Mouse (Mus musculus): ENCODE data around the gene Dusp7. TPM values are rescaled to one million over a fixed set of nuclear protein-coding genes. Genes with fewer than 3 reads are reported as not detected.

Gene Dusp7
- total RNA-seq, 2 experiments from 2014 or later: 16.4 to 24.1 TPM

DNA sequence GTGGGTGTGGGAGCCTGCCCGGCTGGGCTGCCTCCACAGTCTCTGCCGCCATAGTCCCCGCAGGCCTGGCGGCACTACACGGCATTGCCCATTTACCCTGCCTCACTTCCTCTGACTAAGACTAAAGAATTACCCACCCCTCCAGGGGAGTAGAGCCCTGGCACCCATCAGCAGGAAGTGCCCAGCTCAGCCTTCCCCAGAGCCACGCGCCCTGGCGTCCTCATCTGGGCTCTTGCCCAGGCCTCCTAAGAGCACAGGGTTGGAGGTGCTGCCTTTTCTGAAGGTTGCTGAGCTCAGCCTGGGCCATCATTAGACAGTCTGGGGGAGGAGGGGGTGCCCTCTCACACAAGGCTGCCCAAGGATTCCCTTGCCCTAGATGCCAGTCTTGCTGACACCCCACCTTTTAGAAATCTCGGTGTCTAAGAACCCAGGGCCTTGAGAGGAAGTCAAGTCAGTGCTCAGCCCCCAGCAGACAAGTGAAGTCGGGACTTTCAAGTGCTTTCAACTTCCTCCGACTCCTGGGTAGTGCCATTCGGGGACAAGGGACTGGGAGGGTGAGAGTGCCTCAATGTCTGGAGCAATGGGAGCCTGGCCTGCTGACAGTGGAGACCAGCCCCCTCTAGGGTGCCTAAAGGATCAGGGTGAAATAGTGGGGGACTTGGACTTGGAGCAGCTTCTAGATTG, 17.9 kb downstream of the Dusp7 start:
- peak; percentile 39 to 44 for DNase-seq

DNA sequence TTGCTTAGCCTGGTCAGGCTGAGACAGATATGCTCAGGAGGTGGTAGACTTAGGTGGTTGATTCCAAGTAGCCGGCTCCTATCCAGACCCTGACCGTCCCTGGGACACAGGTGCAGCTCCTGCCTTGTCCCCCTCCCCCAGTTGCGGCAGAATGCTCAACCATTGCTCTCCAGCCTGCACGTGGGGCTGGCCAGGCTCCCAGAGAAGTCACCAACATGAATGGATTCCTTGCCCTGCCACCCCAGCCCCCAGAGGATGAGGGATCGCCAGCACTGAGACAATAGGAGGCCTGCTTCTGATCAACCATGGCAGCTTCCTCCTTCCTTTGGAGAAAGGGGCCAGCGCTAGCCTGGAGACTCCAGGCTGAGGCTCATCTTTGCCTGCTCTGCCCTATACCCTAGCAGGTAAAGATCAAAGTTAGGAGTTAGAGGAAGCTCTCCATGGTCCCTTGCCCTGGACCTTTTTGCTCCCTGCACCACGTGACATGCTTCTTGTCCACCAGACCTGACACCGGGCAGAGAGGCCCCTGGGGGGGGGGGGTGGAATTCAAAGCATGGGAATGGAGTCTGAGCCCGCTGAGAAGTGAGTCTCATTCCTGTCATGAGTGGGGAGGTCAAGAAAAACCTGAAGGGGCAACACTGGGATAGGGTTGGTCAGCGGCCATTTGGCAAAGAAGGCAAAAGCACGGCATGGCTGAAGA, 24.5 kb downstream of the Dusp7 start:
- DNase-seq: no peak

DNA sequence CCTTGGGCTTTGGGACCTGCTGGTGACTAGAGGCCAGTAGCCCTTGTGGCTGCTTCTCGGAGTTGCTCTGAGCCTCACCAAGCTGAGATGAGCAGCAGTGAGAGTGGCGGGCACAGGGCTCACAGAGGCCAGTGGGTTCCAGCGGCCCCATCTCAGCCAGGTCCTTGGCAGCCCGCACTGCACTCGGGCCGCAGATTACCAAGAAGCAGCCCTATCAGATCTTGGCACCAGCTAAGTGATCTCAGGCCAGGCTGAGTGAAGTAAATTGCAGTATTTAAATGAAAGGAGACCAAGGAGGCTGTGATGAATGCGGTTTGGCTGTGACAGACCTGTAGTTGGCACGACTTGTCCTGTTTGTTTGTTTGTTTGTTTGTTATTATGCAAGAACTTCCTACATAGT, 25.1 kb downstream of the Dusp7 start:
- DNase-seq: no peak

DNA sequence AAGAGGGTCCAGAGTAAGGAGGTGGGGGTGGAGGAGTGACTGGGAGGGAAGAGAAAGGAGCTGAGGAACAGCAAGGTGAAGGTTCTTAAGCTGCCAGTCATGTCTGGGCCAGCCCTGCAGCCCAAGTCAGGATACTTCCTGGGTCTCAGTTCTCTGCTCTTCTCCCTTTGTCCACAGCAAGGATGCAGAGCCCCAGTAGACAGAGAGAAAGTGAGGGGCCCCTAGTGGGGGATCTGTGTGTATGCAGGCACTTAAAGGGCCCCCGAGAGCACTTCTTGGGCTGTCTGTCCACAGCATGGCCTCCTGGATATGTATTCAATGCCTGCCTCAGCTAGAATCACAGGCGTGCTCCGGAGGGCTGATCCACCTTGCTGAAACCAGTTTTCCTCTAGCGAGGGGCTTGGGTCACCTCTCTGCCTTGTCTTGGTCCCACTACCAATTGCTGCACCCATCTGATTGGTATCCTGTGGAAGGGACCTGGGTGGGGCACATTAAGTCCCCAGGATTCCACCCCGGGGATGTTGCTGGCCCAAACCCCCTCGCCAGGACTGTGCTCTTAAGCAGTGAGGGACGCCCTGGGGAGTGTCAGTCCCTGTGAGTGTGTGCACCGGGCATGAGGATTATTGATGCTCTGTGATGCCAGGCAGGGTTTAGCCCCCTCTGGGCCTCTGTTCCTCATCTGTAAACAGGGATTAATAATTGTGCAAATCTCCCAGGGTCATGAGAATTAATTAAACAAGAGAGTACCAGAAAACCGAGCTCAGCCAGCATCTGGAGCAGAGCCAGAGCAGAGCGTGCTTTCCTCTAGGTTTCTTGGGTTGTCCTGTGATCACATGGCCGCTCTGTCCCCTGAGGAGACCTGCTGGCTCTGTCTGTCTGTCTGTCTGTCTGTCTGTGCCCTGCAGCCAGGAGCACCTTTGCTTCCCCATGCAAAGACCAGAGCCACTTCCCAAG, 26.5 kb downstream of the Dusp7 start:
- no peak for DNase-seq

DNA sequence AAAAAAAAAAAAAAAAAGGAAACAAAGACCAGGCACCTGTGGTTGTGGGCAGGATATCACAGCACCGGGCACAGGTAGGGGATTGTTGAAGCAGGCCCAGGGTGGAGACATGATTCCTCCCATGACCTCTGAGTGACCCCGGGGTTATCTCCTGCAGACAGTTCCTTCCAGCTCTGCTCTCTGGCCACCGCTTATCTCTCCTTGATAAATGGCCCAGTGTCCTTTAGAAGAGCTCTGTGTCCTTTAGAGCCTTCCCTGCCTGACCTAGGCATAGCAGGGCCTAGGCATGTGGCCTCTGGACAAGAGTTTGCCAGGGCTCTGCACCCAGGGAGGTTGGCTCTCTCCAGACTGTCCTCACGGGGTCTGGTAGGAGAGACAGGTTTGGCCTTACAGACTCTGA, 29.3 kb downstream of the Dusp7 start:
- DNase-seq: peak; percentile 29 to 48

DNA sequence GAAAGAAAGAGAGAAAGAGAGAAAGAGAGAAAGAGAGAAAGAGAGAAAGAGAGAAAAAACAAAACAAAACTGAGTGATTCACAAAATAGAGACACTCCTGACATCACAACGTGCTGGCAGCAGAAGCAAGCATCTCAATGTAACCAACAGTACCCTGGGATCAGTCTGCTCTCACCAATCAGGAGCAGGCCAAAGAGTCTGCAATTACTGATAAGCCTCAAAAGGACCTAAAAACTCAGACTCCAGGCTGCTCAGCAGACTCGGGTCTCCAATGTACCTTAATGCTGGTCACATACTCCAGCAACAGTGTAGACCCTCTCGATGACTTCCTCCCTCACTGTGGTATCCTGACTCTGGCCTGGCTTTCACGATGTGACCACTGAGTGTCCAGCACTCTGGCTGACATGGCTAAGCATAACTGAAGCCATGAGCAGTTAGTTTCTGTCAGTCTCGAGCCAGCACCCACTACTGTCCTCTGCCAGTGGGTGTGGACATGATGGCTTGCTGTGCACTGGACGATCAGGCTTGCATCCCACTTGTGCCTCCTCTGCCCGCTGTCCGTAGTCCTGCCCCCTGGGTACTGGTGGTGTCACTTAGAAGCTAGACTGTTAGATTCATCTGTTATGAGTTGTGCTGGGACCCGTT, 30.4 kb downstream of the Dusp7 start:
- no peak for DNase-seq

DNA sequence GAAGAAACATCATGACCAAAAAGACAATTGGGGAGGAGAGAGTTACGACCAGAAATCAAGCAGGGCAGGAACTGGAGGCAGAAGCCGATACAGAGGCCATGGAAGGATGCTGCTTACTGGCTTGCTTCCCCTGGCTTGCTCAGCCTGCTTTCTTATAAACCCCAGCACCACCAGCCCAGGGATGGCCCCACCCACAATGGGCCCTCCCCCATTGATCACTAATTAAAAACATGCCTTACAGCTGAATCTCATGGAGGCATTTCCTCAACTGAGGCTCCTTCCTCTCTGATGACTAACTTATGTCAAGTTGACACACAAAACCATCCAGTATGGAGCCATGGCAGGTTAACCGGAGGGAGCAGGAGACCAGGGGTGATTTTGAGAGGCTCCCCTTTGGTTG, 31.4 kb downstream of the Dusp7 start:
- no peak for DNase-seq

DNA sequence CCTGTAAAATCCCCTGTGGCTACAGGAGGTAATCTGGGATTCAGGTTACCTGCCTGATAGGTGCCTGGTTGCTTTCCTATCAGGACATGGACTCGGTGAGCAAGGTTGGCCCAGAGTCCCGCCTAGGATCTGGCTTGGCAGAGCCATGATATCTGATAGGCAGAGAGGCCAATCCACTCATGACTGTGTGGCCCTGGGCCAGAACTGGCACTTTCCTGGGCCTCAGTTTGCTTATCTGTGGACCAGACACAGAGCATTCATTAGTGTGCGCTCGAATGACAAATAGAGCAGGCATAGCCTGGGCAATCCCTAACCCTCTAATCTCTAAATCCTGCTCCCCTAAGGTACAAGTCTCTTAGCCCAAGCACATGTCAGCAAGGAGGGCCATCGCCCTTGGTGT, 33.7 kb downstream of the Dusp7 start:
- DNase-seq: no peak

DNA sequence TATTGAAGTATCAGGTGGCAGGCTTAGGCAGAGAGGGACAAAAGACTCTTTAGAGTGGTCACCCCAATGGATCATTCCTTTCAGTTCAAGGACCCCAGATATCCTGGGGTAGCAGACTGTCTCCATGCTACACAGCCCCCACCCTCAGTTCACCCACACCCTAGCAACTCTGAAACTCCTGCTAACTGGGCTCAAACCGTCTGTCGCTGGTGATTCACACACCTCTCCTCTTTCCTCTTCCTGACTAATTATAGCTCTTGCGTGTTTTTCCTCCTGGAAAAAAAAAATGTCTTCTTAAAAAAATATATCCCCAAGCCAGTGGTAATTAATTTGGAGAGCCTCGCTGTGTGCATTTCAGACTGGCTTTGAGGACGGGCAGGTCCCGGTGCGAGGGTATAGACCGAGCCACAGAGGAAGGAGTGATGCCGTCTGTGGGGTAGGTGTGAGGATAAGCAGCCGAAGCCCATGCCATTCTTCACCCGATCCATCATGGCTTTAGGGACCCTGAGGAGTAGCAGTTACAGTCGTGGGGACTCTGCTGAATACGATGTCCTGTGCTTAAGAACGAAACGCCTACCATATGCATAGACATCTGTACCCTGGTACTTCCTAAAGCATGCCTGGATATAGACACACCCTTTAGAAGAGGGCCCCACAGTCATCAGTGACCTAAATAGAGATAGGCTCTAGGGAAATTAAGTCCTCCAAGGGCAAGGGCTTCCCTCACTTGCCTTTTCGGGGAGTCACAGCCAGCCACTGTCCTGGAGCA, 34.4 kb downstream of the Dusp7 start:
- DNase-seq: no peak

DNA sequence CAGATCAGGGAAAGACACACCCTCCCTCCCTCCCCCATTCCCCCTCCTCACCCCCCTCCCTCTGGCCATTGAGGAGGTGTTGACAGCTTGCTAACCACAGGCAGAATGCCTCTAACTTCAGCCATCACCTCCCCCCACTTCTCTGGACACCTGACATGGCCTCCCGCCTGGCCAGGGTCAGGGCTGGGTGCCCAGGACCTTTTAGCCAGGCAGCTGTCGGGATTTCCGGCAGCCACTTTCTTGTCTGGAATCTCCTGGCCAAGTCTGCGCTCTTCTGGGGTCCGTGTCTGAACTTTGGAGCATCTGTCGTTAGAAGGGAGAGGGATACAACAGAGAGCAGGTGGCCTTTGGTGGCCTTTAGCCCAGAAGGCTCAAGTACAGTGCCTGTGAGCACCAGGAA, 36.8 kb downstream of the Dusp7 start:
- DNase-seq: peak; percentile 21 to 48

DNA sequence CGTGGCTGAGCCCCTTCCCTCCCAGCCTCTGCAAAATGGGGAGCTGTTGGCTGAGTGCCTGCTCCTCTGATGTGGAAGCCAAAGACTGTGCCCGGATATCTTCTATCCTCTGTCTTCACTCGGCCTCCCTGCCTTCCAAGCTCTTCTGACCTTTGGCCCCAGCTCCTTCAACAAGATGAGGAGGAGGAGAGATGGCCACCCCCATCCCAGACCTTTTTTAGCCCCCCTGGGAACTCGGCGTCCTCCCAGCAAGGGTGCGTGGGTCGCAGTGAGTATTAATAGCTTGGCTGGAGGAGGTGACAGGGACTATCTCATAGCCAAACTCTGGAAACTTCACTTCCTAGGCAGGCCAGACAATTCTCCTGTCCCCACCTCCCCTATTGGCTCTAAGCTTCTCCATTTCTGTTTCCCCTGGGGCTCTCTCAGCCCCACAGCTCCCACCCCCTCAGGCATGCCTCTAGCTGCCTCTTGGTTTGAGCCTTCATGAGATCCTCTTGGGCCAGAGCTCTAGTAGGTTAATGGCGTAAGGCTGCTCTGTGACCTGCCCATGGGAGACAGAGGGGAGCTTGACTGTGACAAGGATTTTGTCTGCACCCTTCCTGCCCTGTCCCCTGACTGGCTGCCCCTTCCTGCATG, 38.1 kb downstream of the Dusp7 start:
- DNase-seq: peak; percentile 42 to 53

DNA sequence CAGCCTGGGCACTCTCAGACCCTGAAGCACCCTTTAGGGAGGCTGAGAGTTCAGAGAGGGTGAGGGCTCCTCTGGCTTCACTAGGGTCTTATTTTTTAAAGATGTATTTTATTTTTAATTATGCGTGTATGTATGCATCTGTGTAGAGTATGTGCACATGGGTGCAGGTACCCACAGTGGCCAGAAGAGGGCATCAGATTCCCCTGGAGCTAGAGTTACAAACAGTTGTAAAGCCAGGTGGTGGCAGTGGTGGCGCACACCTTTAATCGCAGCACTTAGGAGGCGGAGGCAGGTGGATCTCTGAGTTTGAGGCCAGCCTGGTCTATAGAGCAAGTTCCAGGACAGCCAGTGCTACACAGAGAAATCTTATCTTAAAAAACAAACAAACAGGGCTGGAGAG, 40.7 kb downstream of the Dusp7 start:
- DNase-seq: no peak

DNA sequence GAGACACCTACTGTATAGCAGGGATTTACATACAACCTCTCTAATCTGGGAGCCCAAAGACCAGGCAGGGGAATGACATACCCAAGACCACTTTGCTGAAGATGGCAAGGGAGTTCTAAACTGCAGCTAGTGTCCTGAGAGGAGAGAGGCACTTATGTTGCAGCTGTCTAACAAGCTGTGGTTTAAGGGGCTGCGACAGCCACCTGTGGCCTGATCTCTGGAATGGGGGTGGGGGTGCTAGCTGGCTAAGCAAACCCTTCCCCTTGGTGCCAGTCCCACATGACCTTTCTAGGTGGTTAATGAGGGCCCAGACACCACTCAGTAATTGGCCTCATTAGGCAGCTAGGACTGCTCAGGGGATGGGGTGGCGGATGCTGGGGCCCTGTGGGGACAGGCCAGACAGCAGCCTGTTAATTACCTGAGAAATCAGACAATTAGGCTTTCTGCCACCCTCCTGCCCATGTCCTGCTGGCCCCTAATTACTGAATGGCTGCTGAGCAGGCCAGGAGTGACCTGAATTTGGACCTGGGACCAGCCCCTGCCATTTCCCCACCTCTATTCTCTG, 41.7 kb downstream of the Dusp7 start:
- no peak for DNase-seq

DNA sequence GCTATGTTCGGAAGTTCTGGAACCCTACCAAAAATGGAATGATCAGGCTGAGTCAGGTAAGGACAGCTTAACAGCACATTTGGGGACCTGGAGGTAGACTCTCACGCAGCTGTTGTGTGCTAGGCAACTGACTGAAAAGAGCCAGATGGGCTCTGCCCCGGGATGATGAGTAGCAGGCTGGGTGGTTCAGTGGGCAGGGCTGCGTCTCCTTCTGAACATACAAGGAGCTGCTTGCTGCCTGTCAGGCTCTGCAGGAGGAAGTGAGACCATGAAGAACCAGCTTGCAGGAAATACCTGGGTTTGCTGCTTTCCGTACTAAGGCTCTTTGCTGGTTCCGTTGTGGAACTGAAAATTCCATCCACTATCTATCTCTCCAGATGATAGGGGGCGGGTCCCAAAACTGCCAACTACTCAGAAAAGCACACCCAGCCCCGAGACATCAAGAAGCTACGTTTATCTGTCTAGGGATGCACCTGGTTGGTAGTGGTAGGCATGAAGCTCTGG, 42.7 kb downstream of the Dusp7 start:
- no peak for DNase-seq

DNA sequence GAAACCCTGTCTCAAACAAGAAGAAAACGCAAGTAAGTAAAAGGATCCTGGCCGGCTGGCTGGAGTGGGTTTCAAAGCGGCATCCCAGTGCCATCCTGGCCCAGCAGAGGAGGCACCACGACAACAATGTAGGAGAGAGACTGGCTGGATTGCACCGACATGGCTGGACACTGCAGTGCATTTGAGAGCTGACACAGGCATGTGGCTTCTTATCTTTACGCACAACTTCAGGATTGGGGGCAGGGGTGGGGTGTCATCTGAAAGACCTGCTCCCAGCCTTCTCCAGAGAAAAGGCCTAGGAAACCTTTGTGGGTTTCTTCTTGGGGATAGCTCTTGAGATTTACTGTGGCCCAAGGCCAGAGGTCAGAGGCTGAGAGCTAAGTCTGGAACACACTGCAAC, 43.3 kb downstream of the Dusp7 start:
- no peak for DNase-seq

DNA sequence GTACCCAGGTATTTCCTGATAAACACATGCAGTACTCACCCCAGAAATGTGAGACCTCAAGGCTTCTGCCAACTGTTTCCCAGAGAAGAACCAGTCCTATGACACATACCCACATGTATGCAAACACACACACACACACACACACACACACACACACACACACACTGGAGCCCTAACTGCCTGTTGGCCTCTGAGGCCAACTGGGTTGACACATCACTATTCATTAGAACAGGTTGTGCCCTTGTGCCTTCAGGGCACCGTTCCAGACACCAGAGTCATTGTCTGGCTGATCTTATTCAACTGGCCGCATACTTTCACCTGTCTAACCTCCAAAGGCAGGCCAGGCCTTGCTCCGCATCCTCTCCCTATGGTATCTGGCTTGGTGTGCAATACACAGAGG, 43.8 kb downstream of the Dusp7 start:
- peak; percentile 23 to 64 for DNase-seq

DNA sequence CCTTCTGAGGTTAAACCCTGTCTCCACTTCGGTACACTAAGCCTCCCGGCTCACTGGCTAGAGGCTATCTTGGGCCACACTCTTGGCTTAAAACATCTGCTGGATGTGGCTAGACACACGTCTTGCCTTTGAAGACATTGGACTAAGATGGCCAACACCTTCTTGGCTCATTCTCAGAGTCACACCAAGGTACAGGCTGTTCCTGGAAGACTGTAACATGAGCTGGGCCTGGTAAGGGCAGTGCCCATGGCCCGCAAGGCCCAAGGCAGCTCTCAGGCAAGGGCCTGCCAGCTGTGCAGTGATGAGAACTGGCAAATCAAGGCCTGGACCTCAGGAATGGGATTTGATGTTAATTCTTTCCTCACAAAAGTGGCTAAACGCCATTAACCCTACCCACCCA, 45.2 kb downstream of the Dusp7 start:
- no peak for DNase-seq

DNA sequence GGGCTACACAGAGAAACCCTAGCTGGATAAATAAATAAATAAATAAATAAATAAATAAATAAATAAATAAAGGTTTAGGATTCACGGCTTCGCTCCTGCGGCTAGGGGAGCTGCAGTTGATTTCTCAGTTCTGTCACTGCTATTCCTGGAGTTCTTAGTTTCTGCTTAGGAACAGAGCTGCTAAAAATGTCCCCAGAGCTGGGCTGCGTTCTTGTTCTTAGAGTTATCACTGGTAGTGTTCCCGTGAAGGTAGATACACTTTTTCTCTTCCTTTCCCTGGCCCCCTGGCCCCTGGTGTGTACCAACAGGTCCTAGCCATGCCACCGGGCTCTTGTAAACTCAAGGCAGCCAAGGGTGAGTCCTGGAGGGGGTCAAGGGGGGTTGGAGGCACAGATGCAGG, 48.4 kb downstream of the Dusp7 start:
- DNase-seq: no peak

DNA sequence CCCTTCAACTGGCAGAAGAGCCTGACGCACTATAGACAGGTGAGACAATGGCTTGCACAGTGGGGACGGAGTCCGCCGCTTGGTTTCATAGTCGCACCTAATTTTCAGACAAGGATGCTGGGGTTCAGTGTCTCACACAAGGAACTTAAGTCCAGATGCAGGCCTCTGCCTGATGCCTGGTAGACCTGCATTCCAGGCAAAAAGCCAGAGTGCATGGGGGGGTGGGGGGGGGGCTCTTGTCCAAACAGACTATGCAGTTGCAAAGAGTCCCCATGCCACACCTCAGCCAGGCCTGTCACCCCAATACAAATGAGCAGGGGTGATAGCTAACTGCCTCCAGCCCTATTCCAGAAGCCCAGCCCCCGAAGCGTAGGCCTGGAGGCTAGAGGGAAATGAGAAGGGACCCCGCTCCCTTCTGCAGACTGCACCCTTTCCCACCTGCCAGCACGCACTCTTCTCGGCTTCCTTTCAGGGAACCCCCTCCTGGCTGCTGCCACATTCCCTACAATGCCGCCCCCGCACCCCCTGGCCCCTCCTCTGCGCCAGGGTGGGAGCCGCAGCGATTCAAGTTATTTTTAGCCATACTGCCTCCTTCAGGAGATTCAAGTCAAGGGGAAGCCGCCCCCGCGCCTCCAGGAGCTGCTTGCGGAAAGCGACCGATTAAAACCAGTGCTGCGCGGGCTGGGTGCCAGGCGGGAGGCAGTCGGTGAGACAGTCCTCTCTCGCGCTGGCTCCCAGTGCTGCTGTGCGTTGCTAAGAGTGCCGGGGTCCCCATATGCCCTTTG, 49.6 kb downstream of the Dusp7 start:
- DNase-seq: peak; percentile 85 to 90

DNA sequence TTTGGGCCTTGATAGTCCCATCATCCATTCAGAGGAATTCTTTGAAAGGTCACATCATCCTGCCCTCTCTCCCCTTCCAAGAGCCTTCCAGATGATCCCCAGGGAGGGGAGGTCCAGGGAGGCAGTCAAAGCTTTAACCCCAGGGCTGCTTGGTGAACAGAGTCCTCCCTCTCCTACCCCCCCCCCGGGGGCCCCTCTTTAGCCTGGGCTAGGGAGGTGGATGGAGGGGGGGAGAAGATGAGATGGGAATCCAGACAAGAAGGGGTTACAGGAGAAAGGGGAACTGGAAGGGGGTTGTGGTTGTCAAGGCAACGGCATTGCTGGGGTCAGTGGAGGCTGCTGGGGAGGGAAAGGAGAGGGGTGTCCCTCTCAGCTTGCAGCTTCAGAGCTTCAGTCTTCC, 52.2 kb downstream of the Dusp7 start:
- no peak for DNase-seq
